ENCODE assay signal across 8 mouse cellular contexts in the genomic region with DNA sequence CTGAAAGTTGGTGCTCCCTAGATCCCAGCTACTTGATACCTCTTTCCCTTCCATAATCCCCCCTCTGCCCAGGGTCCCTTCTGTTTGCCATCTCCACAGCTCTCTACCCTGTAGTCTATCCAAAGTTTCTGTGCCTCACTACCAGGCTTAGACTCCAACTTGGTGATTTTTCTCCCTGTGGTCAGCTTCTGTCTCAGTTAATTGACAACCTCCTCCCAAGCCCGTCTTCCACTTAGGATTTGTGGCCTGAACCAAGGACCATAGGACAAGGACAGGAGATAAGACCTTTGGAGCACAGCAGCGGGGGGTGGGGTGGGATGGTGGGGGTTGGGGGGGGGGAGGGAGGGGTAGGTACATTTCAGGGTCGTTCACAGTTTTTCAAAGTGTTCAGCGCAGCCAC.
"Had no signal": no experiment of that assay in that cellular context is flagged by ENCODE, and none has a peak within 500 bp of the region (broad histone marks: within the 10 kb centered on the region; RNA-seq: fewer than 3 reads in every experiment).

No protein-coding gene starts in this region.

- DNase-seq: lung, adult 18-20 months; lung, embryonic 14.5 days; lung, postnatal 10 days; lung, postnatal 36 days; right cerebral cortex, postnatal 14 days; thymus, adult 2 months; thymus, postnatal 14 days; thymus, postnatal 4 days had no signal
